Mouse (Mus musculus) hindbrain, postnatal 0 days (tissue): ENCODE data around the gene Tmprss7. TPM values are rescaled to one million over a fixed set of nuclear protein-coding genes. Genes with fewer than 3 reads are reported as not detected.

Source experiments
- ATAC-seq: fragments of 200-750 bp; cut with Nextera tagmentation; 2 replicates; pipeline ENCODE4 v1.8.0; 2017; ENCODE audit warnings: mild to moderate bottlenecking, moderate TSS enrichment, moderate library complexity
- DNase-seq: peaks from one replicate; pipeline ENCODE4 v3.0.0-alpha.2; 2015; ENCODE audit warnings: low spot score
- H3K27ac ChIP-seq: fragments of 300-500 bp; sonication (generic); 2 replicates; pipeline ENCODE4 v1.5.1; 2014; ENCODE audit warnings: mild to moderate bottlenecking
- H3K27me3 ChIP-seq: fragments of 300-500 bp; sonication (generic); 2 replicates; pipeline ENCODE4 v1.6.1; 2014; ENCODE audit warnings: low read length, mixed read lengths; ENCODE audit not compliant: insufficient read depth
- H3K36me3 ChIP-seq: fragments of 300-500 bp; sonication (generic); 2 replicates; pipeline ENCODE4 v1.6.1; 2014; ENCODE audit warnings: low read length, mixed read lengths; ENCODE audit not compliant: insufficient read depth
- H3K4me1 ChIP-seq: fragments of 300-500 bp; sonication (generic); 2 replicates; pipeline ENCODE4 v1.6.1; 2014; ENCODE audit warnings: antibody characterized with exemption, low read length, mixed read lengths; ENCODE audit not compliant: insufficient read depth
- H3K4me2 ChIP-seq: fragments of 300-500 bp; sonication (generic); 2 replicates; pipeline ENCODE4 v1.6.1; 2014; ENCODE audit warnings: low read depth, mild to moderate bottlenecking, low read length, moderate library complexity, mixed read lengths
- H3K4me3 ChIP-seq: fragments of 300-500 bp; sonication (generic); 2 replicates; pipeline ENCODE4 v1.5.1; 2014; ENCODE audit warnings: low read length
- H3K9ac ChIP-seq: fragments of 300-500 bp; sonication (generic); replicated peaks from 2 replicates; pipeline ENCODE4 v1.6.1; 2014; ENCODE audit warnings: mild to moderate bottlenecking, low read length, moderate library complexity, mixed read lengths
- H3K9me3 ChIP-seq: fragments of 300-500 bp; sonication (generic); 2 replicates; pipeline ENCODE4 v1.6.1; 2016; ENCODE audit warnings: low read length, mixed read lengths
- CTCF ChIP-seq: IDR thresholded peaks from 2 replicates; pipeline ENCODE4 v1.5.1; 2016; ENCODE audit warnings: antibody characterized with exemption, control low read depth, low read depth
- WGBS: fragments of 180-500 bp; shearing (Covaris S2); extraction: QIAGEN DNeasy Blood & Tissue Kit; methylation state at CpG from one replicate; pipeline ENCODE4 v1.1.7; 2014; 5-methylcytosine and 5-hydroxymethylcytosine counted together
- polyA plus RNA-seq: library from polyadenylated mRNA; unstranded; fragments of >200 nt; fragmentation: Nextera tagmentation; extraction: Ambion mirVana; gene quantifications from 2 replicates; pipeline ENCODE4 v1.2.1, GENCODE M21; 2015
- total RNA-seq: library from RNA; depleted of rRNA; stranded (reverse); fragments of >200 nt; gene quantifications from 2 replicates; pipeline ENCODE4 v1.2.3, GENCODE M21; 2014; rRNA removed

The Tmprss7 gene
- 0.58 and 0.73 TPM in 2 replicates for total RNA-seq
- 0.55 and 0.59 TPM in 2 replicates for polyA plus RNA-seq

DNA sequence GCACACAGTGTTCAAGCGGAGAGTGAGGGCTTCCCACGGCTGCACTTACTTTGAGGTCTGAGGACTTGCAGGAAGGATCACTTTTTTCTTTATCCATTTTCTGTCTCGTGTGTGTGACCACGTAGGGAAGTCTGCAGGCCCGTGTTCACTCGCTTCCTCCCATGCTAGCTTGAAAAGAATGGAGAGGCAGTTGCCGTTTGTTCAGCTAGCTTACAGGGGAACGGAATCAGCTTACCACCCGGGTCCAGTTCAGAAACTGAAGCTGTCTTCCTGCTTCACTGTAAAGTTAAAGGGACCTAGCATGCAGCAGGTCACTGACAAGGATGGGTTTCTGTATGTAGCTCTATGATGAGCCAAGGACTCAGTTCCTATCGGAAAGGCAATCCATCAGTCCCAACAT, at the start of gene Tmprss7:
Tmprss7 (minus strand) TSS at position 101 of the 400 bp plus-strand sequence.
- DNase-seq = no peak
- Histone ChIP-seq H3K9me3 (no peaks in the 10 kb centered on the region), H3K4me1 (peaks cover 15% of the 10 kb centered on the region), H3K27ac (no peak within 1 kb of the TSS), H3K27me3 (no peaks in the 10 kb centered on the region), H3K36me3 (no peaks in the 10 kb centered on the region), H3K4me3 (no peak within 1 kb of the TSS), H3K9ac (no peak within 1 kb of the TSS), H3K4me2 (no peak within 1 kb of the TSS)
- TF ChIP-seq CTCF = no peak
- no peak for ATAC-seq
- 59% methylated on average over 10 of the region's 10 CpGs for WGBS

DNA sequence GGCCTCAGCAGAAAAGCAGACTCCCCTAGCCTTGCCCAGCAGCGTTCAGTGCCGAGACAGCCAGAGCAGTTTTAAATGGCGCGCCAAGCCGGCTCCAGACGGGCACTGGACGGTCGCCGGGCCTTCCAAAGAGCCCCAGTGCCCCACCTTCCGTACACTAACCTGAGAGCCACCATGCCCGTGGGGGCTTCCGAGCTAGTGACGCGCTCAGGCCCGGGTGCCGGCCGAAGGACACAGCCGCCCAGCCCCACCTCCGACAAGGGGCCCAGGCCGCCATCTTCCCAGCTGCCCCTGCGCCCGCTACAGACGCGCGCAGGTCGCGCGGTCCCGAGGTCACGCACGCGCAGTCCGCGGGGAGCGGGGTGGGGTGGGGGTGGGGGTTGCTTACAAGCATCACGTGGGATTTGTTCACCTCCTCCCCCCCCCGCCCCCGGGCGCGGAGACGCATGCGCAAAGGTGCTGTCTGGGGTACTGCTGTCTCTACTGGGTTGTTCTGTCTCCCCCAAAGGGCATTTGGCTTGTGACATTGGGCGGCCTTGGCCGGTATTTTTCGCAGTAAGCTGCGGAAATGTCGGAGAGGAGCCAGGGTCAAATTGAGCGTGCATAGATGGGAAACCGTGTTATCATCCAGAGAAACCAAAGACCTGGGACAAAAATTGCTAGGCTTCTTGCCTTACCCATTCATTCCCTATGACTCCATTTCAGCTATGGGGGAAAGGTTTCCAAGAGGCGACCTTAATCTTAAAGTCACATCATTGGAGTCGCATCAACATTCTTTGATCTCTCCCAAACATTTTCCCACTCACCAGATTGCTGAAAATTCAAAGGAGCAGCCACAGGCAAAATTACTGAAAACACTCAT, 49.4 kb upstream of the Tmprss7 start, which contains the start of gene Abhd10:
Abhd10 (minus strand) TSS at position 341 of the 862 bp plus-strand sequence.
- TF ChIP-seq CTCF = no peak
- WGBS = 1% methylated on average over 49 of the region's 51 CpGs
- no peaks in the 10 kb centered on the region for H3K36me3 ChIP-seq
- peak within 1 kb of the TSS; percentile 76 for H3K4me2 ChIP-seq
- H3K27ac ChIP-seq = peak within 1 kb of the TSS; percentile 95
- H3K9me3 ChIP-seq = no peaks in the 10 kb centered on the region
- peaks cover 9% of the 10 kb centered on the region; the same call in 1 of the 2 replicates for H3K4me1 ChIP-seq
- ATAC-seq (peak; percentile 99), DNase-seq (peak; percentile 98)
- peak within 1 kb of the TSS; percentile 85 for H3K4me3 ChIP-seq
- no peaks in the 10 kb centered on the region for H3K27me3 ChIP-seq
- H3K9ac ChIP-seq = peak within 1 kb of the TSS; percentile 85

DNA sequence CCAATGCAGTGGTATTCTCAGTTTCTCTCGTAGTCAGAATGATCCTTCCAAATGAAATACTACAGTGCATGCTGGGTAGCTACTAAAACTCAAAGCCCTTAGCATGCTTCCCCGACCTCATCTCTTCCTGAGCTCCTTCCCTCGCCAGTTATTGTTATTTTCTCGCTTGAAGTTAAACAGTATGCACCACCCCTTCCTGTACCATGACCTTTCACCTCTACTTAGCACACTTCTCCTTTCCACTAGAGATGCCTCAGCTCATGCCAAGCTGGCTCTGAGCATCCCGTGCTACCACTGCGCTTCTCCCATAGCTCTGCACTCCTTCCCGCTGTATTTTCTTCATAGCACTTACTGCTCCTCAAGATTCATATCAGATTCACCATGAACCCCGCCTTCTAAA, 44.4 kb upstream of the Tmprss7 start:
- peaks cover 23% of the 10 kb centered on the region for H3K36me3 ChIP-seq
- no peaks in the 10 kb centered on the region for H3K27me3 ChIP-seq
- H3K9me3 ChIP-seq = no peaks in the 10 kb centered on the region
- no peak overlapping the region for H3K4me3 ChIP-seq
- WGBS = 88% methylated on average over 8 of the region's 8 CpGs
- ATAC-seq (no peak), DNase-seq (no peak)
- H3K4me2 ChIP-seq = no peak overlapping the region
- no peak for TF ChIP-seq CTCF
- H3K27ac ChIP-seq = no peak overlapping the region
- peaks cover 3% of the 10 kb centered on the region; the same call in 1 of the 2 replicates for H3K4me1 ChIP-seq
- H3K9ac ChIP-seq = no peak overlapping the region

DNA sequence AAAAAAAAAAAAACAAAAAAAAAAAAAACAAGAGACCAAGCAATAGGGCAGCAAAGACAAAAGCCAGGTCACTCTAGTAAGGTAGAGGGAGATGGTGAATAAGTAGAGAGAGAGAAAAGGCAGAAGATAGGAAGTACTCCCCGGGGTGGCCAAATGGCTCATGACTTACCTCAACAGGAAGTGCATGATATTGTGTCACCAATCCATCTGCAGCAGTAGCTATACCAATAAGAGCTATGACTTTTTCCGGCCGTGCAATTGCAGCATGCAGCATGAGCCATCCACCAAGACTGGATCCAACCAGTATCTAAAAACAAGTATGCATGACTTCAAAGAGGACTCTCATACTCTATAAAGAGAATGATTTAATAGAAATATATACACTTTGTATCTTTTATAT, 43.3 kb upstream of the Tmprss7 start:
- DNase-seq = no peak
- H3K4me3 ChIP-seq = no peak overlapping the region
- peaks cover 25% of the 10 kb centered on the region for H3K36me3 ChIP-seq
- peaks cover 3% of the 10 kb centered on the region; the same call in 1 of the 2 replicates for H3K4me1 ChIP-seq
- WGBS = 91% methylated on average over 3 of the region's 3 CpGs
- TF ChIP-seq CTCF = no peak
- H3K4me2 ChIP-seq = no peak overlapping the region
- H3K9me3 ChIP-seq = no peaks in the 10 kb centered on the region
- no peak for ATAC-seq
- H3K27ac ChIP-seq = no peak overlapping the region
- no peaks in the 10 kb centered on the region for H3K27me3 ChIP-seq
- H3K9ac ChIP-seq = no peak overlapping the region

DNA sequence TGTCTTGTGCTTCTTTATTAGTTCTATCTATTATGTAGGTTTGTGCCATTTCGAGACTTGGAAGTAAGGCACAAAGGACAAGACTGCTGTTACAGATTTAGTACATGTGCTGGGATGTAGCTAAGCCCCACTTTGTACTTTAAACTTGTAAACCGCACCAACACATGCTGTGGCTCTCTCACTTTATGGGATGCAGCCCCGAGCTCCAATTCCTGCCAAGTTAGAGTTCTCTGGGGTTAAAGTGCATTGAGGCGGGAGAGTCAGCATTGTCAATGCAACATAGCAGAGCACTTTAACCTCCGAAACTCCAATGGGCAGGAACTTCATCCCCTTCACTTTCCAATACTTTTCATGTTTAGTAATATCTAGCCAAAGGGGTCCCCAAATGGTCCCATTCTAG, 35.7 kb upstream of the Tmprss7 start:
- no peak overlapping the region for H3K4me3 ChIP-seq
- H3K27me3 ChIP-seq = no peaks in the 10 kb centered on the region
- peaks cover 15% of the 10 kb centered on the region for H3K36me3 ChIP-seq
- H3K9ac ChIP-seq = no peak overlapping the region
- WGBS = 75% methylated on average over 5 of the region's 5 CpGs
- ATAC-seq (no peak), DNase-seq (no peak)
- no peaks in the 10 kb centered on the region for H3K9me3 ChIP-seq
- no peak overlapping the region for H3K27ac ChIP-seq
- H3K4me2 ChIP-seq = no peak overlapping the region
- no peak for TF ChIP-seq CTCF
- no peaks in the 10 kb centered on the region for H3K4me1 ChIP-seq

DNA sequence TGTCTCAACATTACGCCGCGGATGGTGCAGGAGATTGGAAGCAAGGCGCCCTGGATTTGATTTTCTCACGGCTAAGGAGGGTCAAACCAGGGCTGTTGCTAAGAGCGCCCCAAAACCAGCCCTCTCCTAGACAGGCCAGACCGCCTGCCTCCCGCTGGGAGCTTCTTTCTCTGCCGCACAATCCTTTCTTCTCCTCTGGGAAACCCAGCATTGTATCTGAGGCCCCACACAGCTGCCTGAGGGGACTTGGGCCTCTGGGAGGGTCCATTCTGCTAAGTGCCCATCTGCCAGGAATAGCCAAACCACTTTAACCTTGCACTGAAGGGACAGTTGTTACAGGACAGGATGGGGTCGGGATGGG, 31.3 kb upstream of the Tmprss7 start:
- TF ChIP-seq CTCF = no peak

More for the DNA sequence above, 31.3 kb upstream of the Tmprss7 start:
- Histone ChIP-seq H3K27me3 (no peaks in the 10 kb centered on the region), H3K4me2 (peak overlapping the region; percentile 70), H3K4me3 (peak overlapping the region; percentile 49), H3K9me3 (no peaks in the 10 kb centered on the region), H3K27ac (peak overlapping the region; percentile 92), H3K4me1 (peaks cover 31% of the 10 kb centered on the region), H3K9ac (peak overlapping the region; percentile 60), H3K36me3 (peaks cover 5% of the 10 kb centered on the region; the same call in 1 of the 2 replicates)
- 0% methylated on average over 10 of the region's 10 CpGs for WGBS
- peak; percentile 73 for ATAC-seq
- DNase-seq = peak; percentile 74
